Mouse (Mus musculus): ENCODE results near the gene Clec12a.

The Clec12a gene

GRCm38 (mm10) chr6:129363942-129364341 lies 21.5 kb downstream of the Clec12a start:
- in situ Hi-C loops (cut with MboI; ENCODE audit: low pct_unique_long_range_greater_than_20kb in 1 of 2, low sequenced_read_pairs in 2 of 2, unreplicated experiment in 1 of 2): loop anchor here (10.0 to 25.0 kb wide), 3 partner anchors 109 to 527 kb away; partner anchors contain the start of genes Gm44511 (in 1 of the 2) and Klrb1b (in 1 of the 2)

DNA sequence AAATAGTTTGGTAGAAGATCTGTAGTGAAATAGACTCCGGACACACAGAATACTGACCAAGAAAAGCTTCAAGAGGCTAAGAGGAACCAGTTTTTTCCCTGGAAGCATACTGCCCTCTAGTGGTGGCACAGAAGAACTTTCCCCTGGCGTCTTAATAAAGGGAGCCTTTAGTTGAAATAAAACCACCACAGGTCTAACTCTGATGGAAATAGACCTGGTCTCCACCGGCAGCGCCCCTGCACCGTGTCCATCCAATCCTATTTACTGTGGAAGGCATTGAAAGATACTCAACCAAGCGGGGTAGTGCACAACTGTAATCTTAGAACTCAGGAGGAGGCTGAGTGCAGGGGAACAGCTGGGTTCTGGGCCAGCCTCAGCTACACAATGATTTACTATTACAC lies 23.5 kb downstream of the Clec12a start:
- in situ Hi-C loops (cut with MboI; ENCODE audit: low pct_unique_long_range_greater_than_20kb in 1 of 2, low sequenced_read_pairs in 2 of 2, unreplicated experiment in 1 of 2): loop anchor here (10.0 to 25.0 kb wide), 3 partner anchors 111 to 529 kb away; partner anchors contain the start of genes Gm44511 (in 1 of the 2) and Klrb1b (in 1 of the 2)

DNA sequence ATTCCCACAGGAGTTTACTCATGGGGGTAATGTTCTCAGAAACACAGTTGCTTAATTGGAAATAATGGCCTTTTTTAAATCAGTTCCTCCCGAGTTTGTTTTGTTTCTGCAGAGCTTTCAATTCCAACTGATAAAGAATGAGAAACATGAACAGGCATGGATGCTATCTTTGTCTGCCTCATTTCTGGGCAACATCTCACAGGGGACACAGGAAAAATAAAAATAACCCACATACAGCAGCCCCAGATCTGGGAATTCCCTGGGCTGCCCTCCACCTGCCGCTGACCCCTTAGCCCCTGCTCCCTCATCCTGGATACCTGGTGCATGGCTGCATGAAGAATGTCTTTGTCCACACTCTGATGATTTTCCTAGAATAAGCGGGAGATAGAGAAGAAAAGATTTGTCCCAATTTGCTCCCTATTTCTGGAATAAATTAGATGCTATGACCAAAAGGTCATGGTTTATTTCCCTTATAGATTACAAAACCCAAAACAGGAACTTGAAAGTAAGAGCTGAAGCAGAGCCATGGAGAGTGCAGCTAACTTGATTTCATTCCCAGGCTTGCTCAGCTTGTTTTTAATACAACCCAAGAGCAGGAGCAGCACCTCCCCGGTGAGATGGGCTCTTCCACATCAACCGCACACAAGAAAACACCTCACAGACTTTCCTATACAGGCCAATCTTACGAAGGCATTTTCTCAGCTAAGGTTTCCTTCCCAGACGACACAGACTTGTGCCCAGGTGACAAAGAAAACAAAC lies 27.1 kb downstream of the Clec12a start:
- in situ Hi-C loops (cut with MboI; ENCODE audit: low pct_unique_long_range_greater_than_20kb in 1 of 2, low sequenced_read_pairs in 2 of 2, unreplicated experiment in 1 of 2): loop anchor here (10.0 to 25.0 kb wide), 3 partner anchors 115 to 532 kb away; partner anchors contain the start of genes Gm44511 (in 1 of the 2) and Klrb1b (in 1 of the 2)

DNA sequence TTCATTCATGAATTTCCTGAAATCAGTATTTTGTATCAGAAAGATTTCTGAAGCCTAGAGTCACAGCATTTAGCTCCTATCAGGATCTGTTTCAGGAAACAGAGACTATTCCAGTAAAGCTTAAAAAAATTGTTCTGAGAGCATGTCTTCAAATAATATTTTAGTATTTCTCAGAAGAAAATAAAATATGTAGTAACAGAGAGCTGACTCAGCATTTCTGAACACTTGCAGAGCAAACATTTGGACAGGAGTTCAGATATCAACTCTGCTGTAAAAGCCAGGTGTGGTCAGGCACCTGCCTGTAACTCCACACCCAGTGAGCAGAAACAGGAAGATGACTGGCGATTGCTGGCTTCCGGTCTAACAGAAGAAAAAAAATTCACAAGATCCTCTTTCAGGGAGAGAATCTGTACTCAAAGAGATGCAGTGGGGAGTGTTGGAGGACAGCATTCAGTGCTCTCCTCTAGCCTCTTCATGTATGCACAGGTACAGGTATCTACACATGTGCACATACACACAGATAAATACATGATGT lies 32.5 kb downstream of the Clec12a start:
- in situ Hi-C loops (cut with MboI; ENCODE audit: low pct_unique_long_range_greater_than_20kb in 1 of 2, low sequenced_read_pairs in 2 of 2, unreplicated experiment in 1 of 2): loop anchor here in 1 of 2 experiments (25.0 kb wide), 1 partner anchor 538 kb away; the partner anchor contains the start of genes Gm44511 and Klrb1b

DNA sequence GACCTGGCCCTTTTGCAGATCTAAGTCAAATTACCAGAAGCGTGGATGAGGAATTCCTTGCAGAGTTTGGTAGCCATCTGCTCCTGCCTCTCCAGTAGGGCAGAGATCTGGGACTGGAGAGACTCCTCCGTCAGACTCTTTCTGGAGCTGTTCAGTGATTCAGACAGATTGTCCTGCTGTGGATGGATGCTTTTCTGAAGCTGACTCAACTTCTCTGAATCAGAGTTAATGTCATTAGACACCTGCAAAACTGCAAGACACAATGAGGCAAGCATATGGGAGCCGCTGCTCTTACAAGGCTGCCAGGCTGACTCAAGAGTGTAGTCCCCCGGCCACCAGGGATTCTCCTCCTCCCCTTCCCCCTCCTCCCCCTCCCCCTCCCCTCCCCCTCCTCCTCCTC lies 38.0 kb downstream of the Clec12a start:
- in situ Hi-C loops (cut with MboI; ENCODE audit: low pct_unique_long_range_greater_than_20kb in 1 of 2, low sequenced_read_pairs in 2 of 2, unreplicated experiment in 1 of 2): no loop called here

DNA sequence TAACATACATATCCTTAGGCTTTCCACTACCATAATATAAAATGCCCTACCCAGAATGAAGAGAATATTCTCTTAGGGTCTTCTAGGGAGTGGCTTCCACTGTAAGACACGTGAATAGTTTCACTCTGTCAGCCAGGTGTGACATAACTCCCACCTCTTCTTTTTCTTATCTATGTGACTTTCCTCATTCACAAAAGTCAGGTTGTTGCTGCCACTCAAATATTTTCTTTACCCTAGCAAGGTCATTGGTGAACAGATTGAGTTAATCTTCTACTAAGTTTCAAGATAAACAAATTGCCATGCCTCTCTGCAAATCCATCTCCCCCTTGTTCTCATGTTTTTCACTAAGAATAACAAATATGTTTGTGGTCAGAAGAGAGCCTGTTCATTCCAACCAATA lies 39.2 kb downstream of the Clec12a start:
- in situ Hi-C loops (cut with MboI; ENCODE audit: low pct_unique_long_range_greater_than_20kb in 1 of 2, low sequenced_read_pairs in 2 of 2, unreplicated experiment in 1 of 2): no loop called here

DNA sequence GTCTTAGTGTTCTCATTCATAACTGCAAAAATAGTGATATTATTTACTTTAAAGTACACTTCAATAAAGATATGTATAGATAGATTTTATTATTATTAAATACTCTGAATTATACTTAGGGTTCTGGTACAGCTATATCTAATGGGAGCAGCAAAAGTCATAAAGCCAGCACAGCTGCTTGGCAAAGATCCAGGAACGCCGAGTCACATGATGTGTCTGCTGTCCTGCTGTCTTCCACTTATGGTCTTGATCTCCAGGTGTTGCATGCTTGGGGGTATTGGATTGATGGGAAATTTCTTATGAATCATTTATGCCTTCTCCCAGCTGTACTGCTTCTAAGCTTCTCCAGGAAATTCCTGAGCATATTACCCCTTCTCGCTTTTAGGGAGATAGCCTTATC lies 41.0 kb downstream of the Clec12a start:
- in situ Hi-C loops (cut with MboI; ENCODE audit: low pct_unique_long_range_greater_than_20kb in 1 of 2, low sequenced_read_pairs in 2 of 2, unreplicated experiment in 1 of 2): no loop called here

- in situ Hi-C loops (cut with MboI; ENCODE audit: low pct_unique_long_range_greater_than_20kb in 1 of 2, low sequenced_read_pairs in 2 of 2, unreplicated experiment in 1 of 2): no loop called here
Measured at GRCm38 (mm10) chr6:129385000-129385399, 42.5 kb downstream of the Clec12a start.

DNA sequence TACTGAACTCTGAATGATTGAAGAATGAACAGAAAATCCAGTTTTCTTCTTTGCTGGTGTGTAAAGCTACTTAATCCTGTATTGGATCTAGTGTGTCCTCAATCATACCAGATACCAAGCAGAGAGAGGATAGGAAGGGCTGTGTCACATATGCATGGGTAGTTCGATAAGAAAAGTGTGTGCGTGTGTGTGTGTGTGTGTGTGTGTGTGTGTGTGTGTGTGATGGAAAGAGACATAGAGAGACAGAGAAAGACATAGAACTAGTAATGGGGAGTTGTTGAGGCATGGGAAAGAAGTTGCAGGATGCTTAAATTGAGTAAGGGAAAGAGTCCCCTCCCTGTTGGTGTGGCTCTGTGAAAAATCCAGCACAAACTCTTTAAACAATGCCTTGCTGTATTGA lies 43.3 kb downstream of the Clec12a start, which contains the start of gene Clec12b:
TSS of gene Clec12b (minus strand) at position 101 of the 400 bp plus-strand sequence.
- in situ Hi-C loops (cut with MboI; ENCODE audit: low pct_unique_long_range_greater_than_20kb in 1 of 2, low sequenced_read_pairs in 2 of 2, unreplicated experiment in 1 of 2): no loop called here

DNA sequence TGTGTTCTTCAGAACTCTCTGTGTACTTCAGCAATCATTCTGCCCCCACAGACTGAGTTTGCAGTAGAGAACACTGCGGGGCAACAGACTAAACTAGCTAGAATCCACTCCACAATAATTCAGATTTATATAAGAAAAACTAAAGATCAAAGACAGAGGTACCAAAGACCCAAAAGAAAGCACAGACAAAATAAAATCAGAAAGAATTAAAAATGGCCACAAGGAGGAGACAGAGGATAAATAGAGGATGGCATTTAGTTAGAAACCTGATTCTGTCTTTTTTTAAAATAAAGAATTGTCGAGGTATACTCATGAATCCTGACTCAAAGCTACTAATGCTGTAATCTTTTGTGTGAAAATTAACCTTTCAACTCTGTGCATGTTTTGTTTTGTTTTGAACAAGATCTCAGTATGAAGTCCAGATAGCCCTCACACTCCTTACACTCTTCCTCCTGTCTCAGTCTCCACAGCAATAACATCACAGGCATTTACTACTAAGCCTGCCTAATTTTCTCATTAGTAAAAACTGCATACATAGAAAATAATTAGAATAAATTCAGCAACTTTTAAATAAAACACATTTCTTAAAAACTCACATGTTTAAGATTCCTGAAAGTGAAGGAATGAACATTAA lies 50.7 kb downstream of the Clec12a start:
- in situ Hi-C loops (cut with MboI; ENCODE audit: low pct_unique_long_range_greater_than_20kb in 1 of 2, low sequenced_read_pairs in 2 of 2, unreplicated experiment in 1 of 2): no loop called here

GRCm38 (mm10) chr6:129393732-129394131 lies 51.2 kb downstream of the Clec12a start:
- in situ Hi-C loops (cut with MboI; ENCODE audit: low pct_unique_long_range_greater_than_20kb in 1 of 2, low sequenced_read_pairs in 2 of 2, unreplicated experiment in 1 of 2): no loop called here

GRCm38 (mm10) chr6:129396997-129397396 lies 54.5 kb downstream of the Clec12a start, which contains the start of gene Clec1b:
Clec1b (plus strand) TSS chr6:129397297.
- in situ Hi-C loops (cut with MboI; ENCODE audit: low pct_unique_long_range_greater_than_20kb in 1 of 2, low sequenced_read_pairs in 2 of 2, unreplicated experiment in 1 of 2): no loop called here

GRCm38 (mm10) chr6:129399945-129400344 lies 57.5 kb downstream of the Clec12a start:
- in situ Hi-C loops (cut with MboI; ENCODE audit: low pct_unique_long_range_greater_than_20kb in 1 of 2, low sequenced_read_pairs in 2 of 2, unreplicated experiment in 1 of 2): no loop called here

- in situ Hi-C loops (cut with MboI; ENCODE audit: low pct_unique_long_range_greater_than_20kb in 1 of 2, low sequenced_read_pairs in 2 of 2, unreplicated experiment in 1 of 2): no loop called here
Measured at GRCm38 (mm10) chr6:129402404-129402803, 59.9 kb downstream of the Clec12a start.

GRCm38 (mm10) chr6:129403391-129403790 lies 60.9 kb downstream of the Clec12a start:
- in situ Hi-C loops (cut with MboI; ENCODE audit: low pct_unique_long_range_greater_than_20kb in 1 of 2, low sequenced_read_pairs in 2 of 2, unreplicated experiment in 1 of 2): no loop called here

- in situ Hi-C loops (cut with MboI; ENCODE audit: low pct_unique_long_range_greater_than_20kb in 1 of 2, low sequenced_read_pairs in 2 of 2, unreplicated experiment in 1 of 2): no loop called here
Measured at GRCm38 (mm10) chr6:129405999-129406398, 63.5 kb downstream of the Clec12a start.

GRCm38 (mm10) chr6:129407324-129407723 lies 64.8 kb downstream of the Clec12a start:
- in situ Hi-C loops (cut with MboI; ENCODE audit: low pct_unique_long_range_greater_than_20kb in 1 of 2, low sequenced_read_pairs in 2 of 2, unreplicated experiment in 1 of 2): no loop called here

DNA sequence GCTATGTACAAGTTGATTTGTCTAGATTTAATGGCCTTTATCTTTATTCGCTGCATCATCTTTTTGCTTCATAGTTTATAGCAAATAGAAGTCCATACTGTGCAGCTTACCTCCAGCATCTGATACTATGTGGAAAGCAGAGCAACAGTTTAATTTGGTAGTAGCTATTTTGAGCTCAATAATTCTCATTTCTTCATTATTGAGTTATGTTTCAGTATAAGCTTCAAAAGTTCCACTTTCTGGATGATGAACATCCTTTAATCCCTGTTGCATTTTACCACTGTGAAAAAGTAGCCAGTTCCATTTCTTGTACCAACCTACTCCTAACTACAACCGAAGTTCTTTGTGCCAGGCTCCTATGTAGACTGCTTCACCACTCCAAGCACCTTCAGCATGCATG lies 66.1 kb downstream of the Clec12a start, which contains the start of gene Clec9a:
TSS of gene Clec9a (plus strand) at position 301 of the 400 bp plus-strand sequence.
- in situ Hi-C loops (cut with MboI; ENCODE audit: low pct_unique_long_range_greater_than_20kb in 1 of 2, low sequenced_read_pairs in 2 of 2, unreplicated experiment in 1 of 2): no loop called here

DNA sequence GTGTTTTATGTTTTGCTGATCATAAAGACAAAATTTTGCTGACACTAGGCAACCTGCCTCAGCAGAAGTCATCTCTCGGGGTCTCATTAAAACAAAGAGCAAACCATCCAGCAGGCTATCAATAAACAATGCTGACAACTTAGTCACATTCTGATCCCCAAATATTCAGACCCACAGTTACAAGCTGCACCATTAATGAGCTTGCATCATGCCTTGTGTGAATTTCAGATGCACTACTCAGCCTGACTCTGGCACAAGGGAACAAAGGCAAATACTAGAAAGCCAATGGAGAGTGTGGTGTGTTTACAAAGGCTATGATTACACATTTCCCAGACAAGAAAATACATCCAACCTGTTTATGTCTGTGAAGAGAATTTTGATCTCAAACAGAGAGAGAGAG lies 71.7 kb downstream of the Clec12a start:
- in situ Hi-C loops (cut with MboI; ENCODE audit: low pct_unique_long_range_greater_than_20kb in 1 of 2, low sequenced_read_pairs in 2 of 2, unreplicated experiment in 1 of 2): no loop called here

Data from mouse embryonic stem cell (cell line).